13 mouse cellular contexts compared by ENCODE assay signal in genomic region chr6:145969572-145969971, GRCm38 (mm10). TPM values are rescaled to one million over a fixed set of nuclear protein-coding genes. Genes with fewer than 3 reads are reported as not detected.
DNase-seq lines count a peak whose midpoint lies in the region; ATAC-seq and TF ChIP-seq lines count a peak whose summit lies in the region.
"Had no signal": no experiment of that assay in that cellular context is flagged by ENCODE, and none has a peak within 500 bp of the region (broad histone marks: within the 10 kb centered on the region; RNA-seq: fewer than 3 reads in every experiment).

No protein-coding gene starts in this region.

- no peak overlapping the region for H3K4me3 ChIP-seq in forebrain, postnatal 0 days (ENCODE audit: low read depth, low read length)
- H3K4me3 ChIP-seq in forebrain, embryonic 11.5 days (ENCODE audit: low read depth, low read length) = no peak overlapping the region
- H3K4me3 ChIP-seq in liver, embryonic 14.5 days (ENCODE audit: insufficient read depth in 1 of 2, low read depth in 2 of 2, low read length in 2 of 2) = no peak overlapping the region
- no peak overlapping the region for H3K4me3 ChIP-seq in liver, embryonic 12.5 days
- H3K4me3 ChIP-seq in thymus, adult 2 months (ENCODE audit: control insufficient read depth, insufficient read depth, low read length) = no peak overlapping the region
- H3K4me3 ChIP-seq in stomach, postnatal 0 days (ENCODE audit: low read depth, low read length) = no peak overlapping the region
- H3K4me3 ChIP-seq: limb, embryonic 10.5 days; midbrain, embryonic 15.5 days; neural tube, embryonic 15.5 days had no signal

- no peak overlapping the region for H3K4me2 ChIP-seq in forebrain, postnatal 0 days (ENCODE audit: low read depth)
- H3K4me2 ChIP-seq in forebrain, embryonic 11.5 days (ENCODE audit: low read depth, low read length, severe bottlenecking) = no peak overlapping the region
- no peak overlapping the region for H3K4me2 ChIP-seq in liver, embryonic 14.5 days (ENCODE audit: low read depth)
- no peak overlapping the region for H3K4me2 ChIP-seq in liver, embryonic 12.5 days
- H3K4me2 ChIP-seq in stomach, postnatal 0 days (replicated peaks; ENCODE audit: low read depth) = no peak overlapping the region
- H3K4me2 ChIP-seq: midbrain, embryonic 15.5 days; neural tube, embryonic 15.5 days had no signal

- no peak for TF ChIP-seq POLR2A in thymus, adult 2 months (IDR thresholded peaks at IDR 0.05; ENCODE audit: control insufficient read depth, extremely low read depth, insufficient read depth, low read length, poor library complexity)

- ATAC-seq in forebrain, postnatal 0 days = no peak
- no peak for ATAC-seq in forebrain, embryonic 11.5 days (replicated peaks; ENCODE audit: low FRiP score)
- ATAC-seq in liver, embryonic 14.5 days (ENCODE audit: insufficient read depth) = no peak
- no peak for ATAC-seq in liver, embryonic 12.5 days
- ATAC-seq in stomach, postnatal 0 days (ENCODE audit: low FRiP score, low TSS enrichment) = no peak
- ATAC-seq: midbrain, embryonic 15.5 days had no signal

- H3K4me1 ChIP-seq in forebrain, postnatal 0 days (ENCODE audit: insufficient read depth) = no peaks in the 10 kb centered on the region
- H3K4me1 ChIP-seq in forebrain, embryonic 11.5 days (replicated peaks; ENCODE audit: control insufficient read depth, insufficient read depth, low read length) = no peaks in the 10 kb centered on the region
- H3K4me1 ChIP-seq in liver, embryonic 14.5 days (replicated peaks; ENCODE audit: control insufficient read depth in 2 of 2, insufficient read depth in 2 of 2, low read length in 1 of 2) = peaks cover 0 to 6% of the 10 kb centered on the region in 2 experiments; a peak in 1 of 4 replicates
- H3K4me1 ChIP-seq in liver, embryonic 12.5 days = no peaks in the 10 kb centered on the region
- H3K4me1 ChIP-seq in thymus, adult 2 months (replicated peaks; ENCODE audit: control insufficient read depth, insufficient read depth, low read length) = no peaks in the 10 kb centered on the region
- H3K4me1 ChIP-seq in stomach, postnatal 0 days (replicated peaks; ENCODE audit: control insufficient read depth, insufficient read depth) = no peaks in the 10 kb centered on the region

- H3K36me3 ChIP-seq in forebrain, postnatal 0 days (ENCODE audit: insufficient read depth) = no peaks in the 10 kb centered on the region
- H3K36me3 ChIP-seq in forebrain, embryonic 11.5 days (ENCODE audit: control insufficient read depth, insufficient read depth, low read length) = no peaks in the 10 kb centered on the region
- no peaks in the 10 kb centered on the region for H3K36me3 ChIP-seq in liver, embryonic 14.5 days (replicated peaks; ENCODE audit: control insufficient read depth, insufficient read depth, low read depth)
- no peaks in the 10 kb centered on the region for H3K36me3 ChIP-seq in liver, embryonic 12.5 days
- no peaks in the 10 kb centered on the region for H3K36me3 ChIP-seq in thymus, adult 2 months (ENCODE audit: control insufficient read depth, insufficient read depth, low read length)
- no peaks in the 10 kb centered on the region for H3K36me3 ChIP-seq in stomach, postnatal 0 days (ENCODE audit: control insufficient read depth, insufficient read depth, low read length)
- H3K36me3 ChIP-seq: limb, embryonic 10.5 days; midbrain, embryonic 15.5 days; neural tube, embryonic 15.5 days had no signal

- TF ChIP-seq EP300 in liver, embryonic 14.5 days (IDR thresholded peaks at IDR 0.05; ENCODE audit: low read depth) = no peak
- no peak for TF ChIP-seq EP300 in stomach, postnatal 0 days (optimal IDR thresholded peaks at IDR 0.05)

- 0 out of 2 replicates have a peak, but pooled peaks have one; percentile 10 for TF ChIP-seq CTCF in forebrain, postnatal 0 days (IDR thresholded peaks at IDR 0.05; ENCODE audit: low read depth)
- TF ChIP-seq CTCF in liver, embryonic 14.5 days (IDR thresholded peaks at IDR 0.05; ENCODE audit: low read depth) = peak; percentile 38
- TF ChIP-seq CTCF in thymus, adult 2 months (IDR thresholded peaks at IDR 0.05; ENCODE audit: borderline replicate concordance, control insufficient read depth, extremely low read depth, insufficient read depth, low read length, poor library complexity) = no peak
- TF ChIP-seq CTCF in stomach, postnatal 0 days (IDR thresholded peaks at IDR 0.05; ENCODE audit: low read depth) = peak; percentile 41

- no peaks in the 10 kb centered on the region for H3K27me3 ChIP-seq in forebrain, postnatal 0 days (ENCODE audit: insufficient read depth, low read length)
- no peaks in the 10 kb centered on the region for H3K27me3 ChIP-seq in forebrain, embryonic 11.5 days (ENCODE audit: control insufficient read depth, insufficient read depth, low read length)
- H3K27me3 ChIP-seq in liver, embryonic 14.5 days (ENCODE audit: control insufficient read depth, insufficient read depth, low read length) = no peaks in the 10 kb centered on the region
- no peaks in the 10 kb centered on the region for H3K27me3 ChIP-seq in liver, embryonic 12.5 days (replicated peaks)
- no peaks in the 10 kb centered on the region for H3K27me3 ChIP-seq in thymus, adult 2 months (ENCODE audit: control insufficient read depth, insufficient read depth, low read length)
- no peaks in the 10 kb centered on the region for H3K27me3 ChIP-seq in stomach, postnatal 0 days (ENCODE audit: control insufficient read depth, insufficient read depth, low read length)
- H3K27me3 ChIP-seq: midbrain, embryonic 15.5 days; neural tube, embryonic 15.5 days had no signal

- WGBS in forebrain, postnatal 0 days = 79% methylated on average over 5 of the region's 5 CpGs
- WGBS in forebrain, embryonic 11.5 days = 81% methylated on average over 5 of the region's 5 CpGs
- 58% methylated on average over 5 of the region's 5 CpGs for WGBS in liver, embryonic 14.5 days (ENCODE audit: insufficient replicate concordance)
- 63% methylated on average over 5 of the region's 5 CpGs for WGBS in liver, embryonic 12.5 days (ENCODE audit: insufficient replicate concordance)
- WGBS in thymus, adult 2 months = 89% methylated on average over 5 of the region's 5 CpGs
- WGBS in stomach, postnatal 0 days = 86% methylated on average over 5 of the region's 5 CpGs

- no peak for DNase-seq in forebrain, postnatal 0 days
- DNase-seq in forebrain, embryonic 11.5 days (ENCODE audit: low spot score) = no peak
- no peak for DNase-seq in liver, embryonic 14.5 days (ENCODE audit: low read depth in 3 of 3, low spot score in 3 of 3)
- peak; percentile 34 for DNase-seq in thymus, postnatal 4 days
- DNase-seq in thymus, adult 2 months = no peak
- no peak for DNase-seq in stomach, postnatal 0 days (ENCODE audit: low spot score)
- no peak for DNase-seq in thymus, postnatal 0 days (ENCODE audit: low spot score)
- DNase-seq: heart, postnatal 10 days; spleen, adult 18-20 months had no signal

- no peaks in the 10 kb centered on the region for H3K9me3 ChIP-seq in forebrain, postnatal 0 days (ENCODE audit: low read length)
- H3K9me3 ChIP-seq in forebrain, embryonic 11.5 days (ENCODE audit: control insufficient read depth, low read length) = no peaks in the 10 kb centered on the region
- no peaks in the 10 kb centered on the region for H3K9me3 ChIP-seq in liver, embryonic 14.5 days (ENCODE audit: control insufficient read depth, low read length)
- H3K9me3 ChIP-seq in liver, embryonic 12.5 days (replicated peaks) = no peaks in the 10 kb centered on the region
- no peaks in the 10 kb centered on the region for H3K9me3 ChIP-seq in stomach, postnatal 0 days (ENCODE audit: control insufficient read depth, low read length)
- H3K9me3 ChIP-seq: limb, embryonic 10.5 days; midbrain, embryonic 15.5 days; neural tube, embryonic 15.5 days had no signal

- no peak overlapping the region for H3K9ac ChIP-seq in forebrain, postnatal 0 days
- no peak overlapping the region for H3K9ac ChIP-seq in forebrain, embryonic 11.5 days (ENCODE audit: low read length)
- H3K9ac ChIP-seq in liver, embryonic 14.5 days (replicated peaks) = no peak overlapping the region
- no peak overlapping the region for H3K9ac ChIP-seq in liver, embryonic 12.5 days
- H3K9ac ChIP-seq in stomach, postnatal 0 days (ENCODE audit: low read length) = no peak overlapping the region
- H3K9ac ChIP-seq: midbrain, embryonic 15.5 days; neural tube, embryonic 15.5 days had no signal

- H3K27ac ChIP-seq in forebrain, postnatal 0 days (ENCODE audit: low read depth, low read length) = no peak overlapping the region
- H3K27ac ChIP-seq in forebrain, embryonic 11.5 days (ENCODE audit: low read depth, low read length) = no peak overlapping the region
- no peak overlapping the region for H3K27ac ChIP-seq in liver, embryonic 14.5 days
- no peak overlapping the region for H3K27ac ChIP-seq in liver, embryonic 12.5 days
- H3K27ac ChIP-seq in thymus, adult 2 months (ENCODE audit: control insufficient read depth, insufficient read depth, low read length) = no peak overlapping the region
- H3K27ac ChIP-seq in stomach, postnatal 0 days (replicated peaks) = no peak overlapping the region
- H3K27ac ChIP-seq: limb, embryonic 10.5 days; midbrain, embryonic 15.5 days; neural tube, embryonic 15.5 days had no signal

RNA-seq across cellular contexts. Expression of gene Sspn, which starts 38.1 kb away (rescaled TPM):
- total RNA-seq in forebrain, postnatal 0 days (2014; rRNA removed) = 3.2 and 4.3 TPM in 2 replicates
- polyA plus RNA-seq in forebrain, postnatal 0 days (2015; fragmentation: Nextera tagmentation; extraction: Ambion mirVana) = 2.8 and 4.8 TPM in 2 replicates
- polyA plus RNA-seq in forebrain, embryonic 11.5 days (2014; fragmentation: Nextera tagmentation; extraction: Ambion mirVana) = 1.9 and 2.0 TPM in 2 replicates
- polyA plus RNA-seq in liver, embryonic 14.5 days (2012; rRNA removed) = 0.10 and 0.17 TPM in 2 replicates
- 0.27 and 0.32 TPM in 2 replicates for polyA plus RNA-seq in liver, embryonic 14.5 days (2014; fragmentation: Nextera tagmentation; extraction: Ambion mirVana)
- 1.0 and 1.7 TPM in 2 replicates for polyA plus RNA-seq in liver, embryonic 12.5 days (2016; fragmentation: Nextera tagmentation; extraction: Ambion mirVana)
- polyA plus RNA-seq in thymus, adult 2 months (2012; rRNA removed) = 1.4 and 2.9 TPM in 2 replicates
- 8.0 and 8.1 TPM in 2 replicates for polyA plus RNA-seq in stomach, postnatal 0 days (2015; fragmentation: Nextera tagmentation; extraction: Ambion mirVana)
- polyA plus RNA-seq in thymus, postnatal 0 days (2015; fragmentation: Nextera tagmentation; extraction: Ambion mirVana) = 1.2 and 1.3 TPM in 2 replicates
